Mouse (Mus musculus) cerebellum, postnatal 14 days (tissue): Measurements from ENCODE around the gene Cmas.

Experiments
- DNase-seq, 2 experiments: peaks; one replicate each; pipeline ENCODE4 v3.0.0; 2021; ENCODE audit warnings: mixed read lengths in 2 of 2

The Cmas gene

GRCm38 (mm10) chr6:142756507-142757333 lies at the start of gene Cmas:
Gene Cmas, plus strand, starts transcription at chr6:142756686.
- DNase-seq, result peak; percentile 95 to 96

GRCm38 (mm10) chr6:142706688-142707087 lies 49.8 kb upstream of the Cmas start:
- no peak for DNase-seq

- no peak for DNase-seq
Measured at GRCm38 (mm10) chr6:142708369-142708768, 48.1 kb upstream of the Cmas start.

- DNase-seq, result no peak
Measured at GRCm38 (mm10) chr6:142710690-142711089, 45.8 kb upstream of the Cmas start.

- DNase-seq, result no peak
Measured at GRCm38 (mm10) chr6:142711106-142711505, 45.4 kb upstream of the Cmas start.

GRCm38 (mm10) chr6:142715026-142715425 lies 41.5 kb upstream of the Cmas start:
- DNase-seq, result no peak

- DNase-seq, result no peak
Measured at GRCm38 (mm10) chr6:142717186-142717585, 39.3 kb upstream of the Cmas start.

GRCm38 (mm10) chr6:142718167-142718566 lies 38.3 kb upstream of the Cmas start:
- DNase-seq, result no peak

GRCm38 (mm10) chr6:142720641-142721040 lies 35.8 kb upstream of the Cmas start:
- DNase-seq, result no peak

- DNase-seq, result peak in 1 of 2 experiments; percentile 21
Measured at GRCm38 (mm10) chr6:142721731-142722130, 34.8 kb upstream of the Cmas start.

- no peak for DNase-seq
Measured at GRCm38 (mm10) chr6:142726032-142726431, 30.5 kb upstream of the Cmas start.

GRCm38 (mm10) chr6:142732567-142733290 lies 23.8 kb upstream of the Cmas start:
- DNase-seq, result no peak

GRCm38 (mm10) chr6:142735302-142736005 lies 21.0 kb upstream of the Cmas start:
- DNase-seq, result peak; percentile 53 to 70

- DNase-seq, result no peak
Measured at GRCm38 (mm10) chr6:142738225-142738624, 18.3 kb upstream of the Cmas start.

- DNase-seq, result no peak
Measured at GRCm38 (mm10) chr6:142738637-142739036, 17.8 kb upstream of the Cmas start.

GRCm38 (mm10) chr6:142741763-142742162 lies 14.7 kb upstream of the Cmas start:
- DNase-seq, result no peak

GRCm38 (mm10) chr6:142743193-142743592 lies 13.3 kb upstream of the Cmas start:
- no peak for DNase-seq

- DNase-seq, result no peak
Measured at GRCm38 (mm10) chr6:142745484-142745883, 11.0 kb upstream of the Cmas start.

GRCm38 (mm10) chr6:142746765-142747164 lies 9.7 kb upstream of the Cmas start:
- no peak for DNase-seq

- no peak for DNase-seq
Measured at GRCm38 (mm10) chr6:142747165-142747564, 9.3 kb upstream of the Cmas start.

- no peak for DNase-seq
Measured at GRCm38 (mm10) chr6:142748057-142748708, 8.3 kb upstream of the Cmas start.

GRCm38 (mm10) chr6:142751365-142751764 lies 5.1 kb upstream of the Cmas start:
- DNase-seq, result no peak
